Mouse (Mus musculus): ENCODE results near the gene Glg1. TPM values are rescaled to one million over a fixed set of nuclear protein-coding genes. Genes with fewer than 3 reads are reported as not detected.
A peak's percentile ranks its signal among the peaks of the same experiment; 100 is the strongest.
"Not testable (repeated sequence)": the region's sequence is repeated elsewhere in the genome, so short reads cannot be mapped to it uniquely, and the experiment has no call there.

Gene Glg1
- polyA plus RNA-seq, 1 experiment from 2014 or later, result 36.4 TPM

- peak overlapping the region; percentile 66 for H3K9ac ChIP-seq (ENCODE audit: low read depth, low read length)
- H3K27ac ChIP-seq (ENCODE audit: low read depth, low read length); H3K9me3 ChIP-seq (ENCODE audit: control insufficient read depth, low read length); H3K36me3 ChIP-seq (ENCODE audit: control insufficient read depth, insufficient read depth, low read length); H3K27me3 ChIP-seq (replicated peaks; ENCODE audit: control insufficient read depth, insufficient read depth, low read length): not testable (repeated sequence)
- peaks cover 12% of the 10 kb centered on the region; the same call in 1 of the 2 replicates for H3K4me1 ChIP-seq (replicated peaks; ENCODE audit: control insufficient read depth, insufficient read depth, low read length)
- peak overlapping the region; percentile 93 for H3K4me2 ChIP-seq
- peak overlapping the region; percentile 72 for H3K4me3 ChIP-seq (ENCODE audit: low read depth, low read length)
- ATAC-seq (replicated peaks; ENCODE audit: low FRiP score), result peak; percentile 89
- WGBS, result under 1% methylated on average over 62 of the region's 74 CpGs
- DNase-seq (ENCODE audit: low spot score), result peak; percentile 93
Measured at GRCm38 (mm10) chr8:111145460-111146012, 113.5 kb downstream of the Glg1 start.

DNA sequence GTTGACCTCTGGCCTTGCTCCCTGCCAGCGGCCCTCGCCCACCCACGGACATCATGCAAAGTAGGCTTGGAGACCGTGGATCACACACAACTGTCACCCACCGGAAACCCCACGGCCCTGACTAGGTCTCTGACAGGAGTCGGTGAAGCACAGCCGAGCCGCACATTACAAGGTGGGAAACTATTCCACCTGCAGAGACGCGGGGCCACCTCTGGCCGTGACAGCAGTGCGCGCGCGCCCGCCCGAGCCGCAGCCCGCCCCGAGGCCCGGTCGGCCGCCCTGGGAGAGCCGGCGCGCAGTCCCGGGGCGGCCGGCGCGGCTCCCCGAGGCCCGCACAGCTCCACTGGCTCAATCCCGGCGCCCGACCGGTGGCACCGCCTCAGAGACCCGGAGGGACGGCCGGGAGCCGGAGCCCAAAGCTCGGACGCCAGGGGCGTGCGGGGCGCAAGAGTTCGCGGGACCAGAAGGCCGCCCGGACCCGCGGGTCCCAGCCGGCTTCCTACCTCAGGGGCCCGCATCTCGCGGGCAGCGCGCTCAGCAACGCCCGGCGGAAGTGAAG, 114.0 kb downstream of the Glg1 start:
- DNase-seq (ENCODE audit: low spot score) (peak; percentile 49), ATAC-seq (replicated peaks; ENCODE audit: low FRiP score) (peak; percentile 75)

GRCm38 (mm10) chr8:111142521-111142920, 116.5 kb downstream of the Glg1 start:
- DNase-seq (ENCODE audit: low spot score), result no peak
- no peak for ATAC-seq (replicated peaks; ENCODE audit: low FRiP score)
- Histone ChIP-seq H3K27ac (ENCODE audit: low read depth, low read length) (no peak overlapping the region), H3K4me1 (replicated peaks; ENCODE audit: control insufficient read depth, insufficient read depth, low read length) (peaks cover 12% of the 10 kb centered on the region; the same call in 1 of the 2 replicates), H3K36me3 (ENCODE audit: control insufficient read depth, insufficient read depth, low read length) (no peaks in the 10 kb centered on the region), H3K27me3 (replicated peaks; ENCODE audit: control insufficient read depth, insufficient read depth, low read length) (no peaks in the 10 kb centered on the region), H3K9me3 (ENCODE audit: control insufficient read depth, low read length) (no peaks in the 10 kb centered on the region), H3K9ac (ENCODE audit: low read depth, low read length) (no peak overlapping the region), H3K4me3 (ENCODE audit: low read depth, low read length) (no peak overlapping the region), H3K4me2 (no peak overlapping the region)

More for the DNA sequence above, 114.0 kb downstream of the Glg1 start:
- H3K36me3 ChIP-seq (ENCODE audit: control insufficient read depth, insufficient read depth, low read length); H3K27me3 ChIP-seq (replicated peaks; ENCODE audit: control insufficient read depth, insufficient read depth, low read length); H3K9me3 ChIP-seq (ENCODE audit: control insufficient read depth, low read length); H3K27ac ChIP-seq (ENCODE audit: low read depth, low read length): not testable (repeated sequence)
- WGBS, result under 1% methylated on average over 48 of the region's 63 CpGs
- Histone ChIP-seq H3K4me1 (replicated peaks; ENCODE audit: control insufficient read depth, insufficient read depth, low read length) (peaks cover 12% of the 10 kb centered on the region; the same call in 1 of the 2 replicates), H3K9ac (ENCODE audit: low read depth, low read length) (peak overlapping the region; percentile 66), H3K4me3 (ENCODE audit: low read depth, low read length) (peak overlapping the region; percentile 72), H3K4me2 (peak overlapping the region; percentile 84)

DNA sequence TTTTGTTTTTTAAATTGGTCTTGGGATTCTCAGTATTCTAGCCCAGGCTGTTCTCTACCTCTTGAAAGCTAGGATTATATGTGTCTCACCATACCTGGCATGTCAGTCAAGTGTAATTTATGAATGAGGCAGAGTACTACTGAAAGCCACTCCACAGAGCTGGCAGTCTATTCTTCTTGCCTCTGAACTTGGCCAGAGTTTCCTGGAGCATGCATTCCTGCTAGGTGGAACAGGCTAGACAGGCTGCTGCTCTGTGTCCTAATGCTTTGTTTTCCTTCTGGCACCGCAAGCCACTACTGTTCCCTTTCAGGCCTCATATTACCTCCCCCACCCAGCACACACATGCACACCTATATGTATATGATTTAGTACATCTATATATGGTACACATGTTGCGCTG, 128.3 kb downstream of the Glg1 start:
- Histone ChIP-seq H3K27ac (ENCODE audit: low read depth, low read length) (no peak overlapping the region), H3K4me2 (no peak overlapping the region), H3K4me1 (replicated peaks; ENCODE audit: control insufficient read depth, insufficient read depth, low read length) (no peaks in the 10 kb centered on the region), H3K9ac (ENCODE audit: low read depth, low read length) (no peak overlapping the region), H3K27me3 (replicated peaks; ENCODE audit: control insufficient read depth, insufficient read depth, low read length) (no peaks in the 10 kb centered on the region), H3K4me3 (ENCODE audit: low read depth, low read length) (no peak overlapping the region), H3K9me3 (ENCODE audit: control insufficient read depth, low read length) (no peaks in the 10 kb centered on the region), H3K36me3 (ENCODE audit: control insufficient read depth, insufficient read depth, low read length) (peaks cover 9% of the 10 kb centered on the region)
- 95% methylated on average over 2 of the region's 2 CpGs for WGBS
- ATAC-seq (replicated peaks; ENCODE audit: low FRiP score) (no peak), DNase-seq (ENCODE audit: low spot score) (no peak)

DNA sequence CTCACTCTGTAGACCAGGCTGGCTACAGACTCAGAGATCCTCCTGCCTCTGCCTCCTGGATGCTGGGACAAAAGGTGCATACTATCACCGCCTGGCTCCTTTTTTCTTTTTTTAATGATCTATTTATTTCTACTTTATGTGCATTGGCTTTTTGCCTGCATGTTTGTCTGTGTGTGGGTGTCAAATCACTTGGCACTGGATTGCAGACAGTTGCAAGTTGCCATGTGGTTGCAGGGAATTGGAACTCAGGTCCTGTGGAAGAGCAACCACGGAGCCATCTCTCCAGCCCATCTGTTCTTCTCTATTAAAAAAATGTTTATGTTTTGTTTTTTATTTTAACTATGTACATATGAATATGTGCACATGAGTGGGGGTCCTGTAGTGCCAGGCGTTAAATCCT, 139.5 kb downstream of the Glg1 start:
- no peaks in the 10 kb centered on the region for H3K4me1 ChIP-seq (replicated peaks; ENCODE audit: control insufficient read depth, insufficient read depth, low read length)
- WGBS, result 92% methylated on average over 3 of the region's 3 CpGs
- no peaks in the 10 kb centered on the region for H3K27me3 ChIP-seq (replicated peaks; ENCODE audit: control insufficient read depth, insufficient read depth, low read length)
- no peak overlapping the region for H3K4me3 ChIP-seq (ENCODE audit: low read depth, low read length)
- no peak overlapping the region for H3K9ac ChIP-seq (ENCODE audit: low read depth, low read length)
- no peak overlapping the region for H3K27ac ChIP-seq (ENCODE audit: low read depth, low read length)
- H3K36me3 ChIP-seq (ENCODE audit: control insufficient read depth, insufficient read depth, low read length), result peaks cover 15% of the 10 kb centered on the region
- H3K9me3 ChIP-seq (ENCODE audit: control insufficient read depth, low read length), result no peaks in the 10 kb centered on the region
- ATAC-seq (replicated peaks; ENCODE audit: low FRiP score), result no peak
- H3K4me2 ChIP-seq, result no peak overlapping the region
- DNase-seq (ENCODE audit: low spot score), result no peak

GRCm38 (mm10) chr8:111114891-111115290, 144.1 kb downstream of the Glg1 start:
- H3K4me3 ChIP-seq (ENCODE audit: low read depth, low read length), result no peak overlapping the region
- DNase-seq (ENCODE audit: low spot score) (no peak), ATAC-seq (replicated peaks; ENCODE audit: low FRiP score) (no peak)
- H3K9ac ChIP-seq (ENCODE audit: low read depth, low read length), result no peak overlapping the region
- H3K27me3 ChIP-seq (replicated peaks; ENCODE audit: control insufficient read depth, insufficient read depth, low read length), result no peaks in the 10 kb centered on the region
- H3K4me1 ChIP-seq (replicated peaks; ENCODE audit: control insufficient read depth, insufficient read depth, low read length), result no peaks in the 10 kb centered on the region
- no peak overlapping the region for H3K27ac ChIP-seq (ENCODE audit: low read depth, low read length)
- no peaks in the 10 kb centered on the region for H3K9me3 ChIP-seq (ENCODE audit: control insufficient read depth, low read length)
- H3K4me2 ChIP-seq, result no peak overlapping the region
- H3K36me3 ChIP-seq (ENCODE audit: control insufficient read depth, insufficient read depth, low read length), result peaks cover 10% of the 10 kb centered on the region; the same call in 1 of the 2 replicates
- 91% methylated on average over 5 of the region's 5 CpGs for WGBS

Small RNA genes lying within 50 kb of the gene (microRNA-seq; reads per million reads assigned to microRNA genes)
- not detected for gene Gm23193 (ENCODE audit: borderline number of aligned reads)

Other genes with a start within 250 kb of the Glg1 start
- 7.1 TPM in 2 replicates for gene Ddx19b, start 227.5 kb downstream of the Glg1 start, polyA plus RNA-seq (2014; fragmentation: Nextera tagmentation; extraction: Ambion mirVana)
- 86.5 and 96.2 TPM in 2 replicates for gene Aars, start 226.1 kb downstream of the Glg1 start, polyA plus RNA-seq (2014; fragmentation: Nextera tagmentation; extraction: Ambion mirVana)
- gene Exosc6, start 202.9 kb downstream of the Glg1 start, polyA plus RNA-seq (2014; fragmentation: Nextera tagmentation; extraction: Ambion mirVana), result 25.7 and 31.6 TPM in 2 replicates
- not detected in 2 replicates for gene Clec18a, start 166.8 kb downstream of the Glg1 start, polyA plus RNA-seq (2014; fragmentation: Nextera tagmentation; extraction: Ambion mirVana)
- 5.1 and 5.3 TPM in 2 replicates for gene Pdpr, start 164.6 kb downstream of the Glg1 start, polyA plus RNA-seq (2014; fragmentation: Nextera tagmentation; extraction: Ambion mirVana)
- gene Rfwd3, start 41.0 kb upstream of the Glg1 start, polyA plus RNA-seq (2014; fragmentation: Nextera tagmentation; extraction: Ambion mirVana), result 81.6 and 96.1 TPM in 2 replicates
- gene Mlkl, start 79.0 kb upstream of the Glg1 start, polyA plus RNA-seq (2014; fragmentation: Nextera tagmentation; extraction: Ambion mirVana), result 2.6 and 3.0 TPM in 2 replicates
- not detected in 2 replicates for gene Fa2h, start 134.6 kb upstream of the Glg1 start, polyA plus RNA-seq (2014; fragmentation: Nextera tagmentation; extraction: Ambion mirVana)